Mouse (Mus musculus) regulatory T cell (primary cell): ENCODE data around the gene Ninj1.

ENCODE experiments used
- in situ Hi-C: fragments of 300-600 bp; cut with MboI, MseI; formaldehyde crosslinking; loops from one replicate; pipeline ENCODE4 v1.15.1; 2025; ENCODE audit warnings: high pct_unique_total_duplicates

Ninj1 gene

DNA sequence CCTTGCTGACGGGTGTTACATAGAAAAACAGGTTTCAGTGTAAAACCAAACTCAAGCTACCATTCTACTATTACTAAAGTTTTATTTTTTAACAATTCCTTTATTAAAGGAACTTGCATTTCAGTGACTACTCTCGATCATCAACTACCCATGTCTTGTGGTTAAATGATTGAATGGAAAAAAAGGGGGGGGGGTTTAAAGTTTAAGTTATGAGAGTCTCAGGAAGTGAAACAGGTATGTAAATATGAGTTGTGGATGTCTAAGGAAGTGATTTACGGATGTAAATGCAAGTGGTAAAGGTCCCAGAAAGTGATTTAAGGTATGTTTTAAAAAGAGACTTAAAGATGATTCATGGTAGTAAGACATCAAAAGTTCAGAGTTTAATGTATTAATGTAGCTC is 37.9 kb downstream of the Ninj1 start:
- in situ Hi-C loops, result no loop called here

DNA sequence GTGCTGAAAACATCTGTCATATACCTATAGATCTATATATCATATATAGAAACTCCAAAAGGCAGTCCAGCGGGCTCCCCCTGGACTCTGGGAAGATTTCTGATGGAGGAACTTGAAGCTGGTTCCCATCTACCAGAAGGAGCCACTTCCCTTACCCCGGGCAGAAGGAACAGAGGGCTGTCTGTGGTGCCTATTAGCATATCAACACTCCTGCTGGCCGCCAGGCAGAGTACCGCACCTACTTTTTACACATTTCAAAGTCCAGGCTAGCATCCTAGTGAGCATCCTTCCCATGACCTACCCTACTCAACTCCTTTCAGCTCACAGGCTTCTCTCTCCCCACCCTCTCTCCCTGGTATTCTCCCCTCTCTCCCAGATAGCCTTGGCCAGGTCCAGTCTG is 38.3 kb downstream of the Ninj1 start:
- in situ Hi-C loops, result no loop called here

DNA sequence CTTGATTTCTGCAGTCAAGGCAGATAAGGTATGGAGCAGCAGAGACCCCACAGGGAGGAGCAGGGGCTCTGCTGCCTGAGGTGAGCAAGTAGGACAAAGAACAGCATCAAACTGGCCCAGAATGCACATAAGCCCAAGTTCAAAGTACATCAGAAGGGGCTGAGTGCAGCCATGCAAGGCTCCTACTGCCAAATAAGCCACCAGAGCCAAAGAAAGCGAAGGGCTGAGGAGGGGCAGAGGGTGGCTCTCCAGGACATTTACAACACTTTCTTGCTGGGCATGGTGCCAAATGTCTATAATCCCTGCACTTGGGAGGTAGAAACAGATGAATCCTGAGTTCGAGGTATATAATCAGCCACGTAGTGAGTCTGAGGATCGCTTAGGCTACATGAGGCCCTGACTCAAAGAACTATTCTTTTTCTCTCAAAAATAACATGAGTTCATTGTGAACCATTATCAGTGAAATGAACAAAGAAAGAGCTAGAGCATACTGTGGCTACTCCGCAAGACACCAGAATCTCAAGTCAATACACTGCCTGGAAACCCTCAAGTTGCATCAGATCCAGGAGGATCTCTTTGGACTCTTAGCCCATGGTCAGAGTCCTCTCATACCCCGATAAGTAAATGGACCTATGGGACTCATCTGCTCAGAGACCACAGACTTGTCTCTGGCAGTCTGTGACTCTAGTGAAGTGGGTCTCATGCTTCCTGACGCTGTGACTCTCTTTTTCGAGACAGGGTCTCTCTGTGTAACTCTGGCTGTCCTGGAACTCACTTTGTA is 46.7 kb downstream of the Ninj1 start:
- in situ Hi-C loops, result no loop called here

DNA sequence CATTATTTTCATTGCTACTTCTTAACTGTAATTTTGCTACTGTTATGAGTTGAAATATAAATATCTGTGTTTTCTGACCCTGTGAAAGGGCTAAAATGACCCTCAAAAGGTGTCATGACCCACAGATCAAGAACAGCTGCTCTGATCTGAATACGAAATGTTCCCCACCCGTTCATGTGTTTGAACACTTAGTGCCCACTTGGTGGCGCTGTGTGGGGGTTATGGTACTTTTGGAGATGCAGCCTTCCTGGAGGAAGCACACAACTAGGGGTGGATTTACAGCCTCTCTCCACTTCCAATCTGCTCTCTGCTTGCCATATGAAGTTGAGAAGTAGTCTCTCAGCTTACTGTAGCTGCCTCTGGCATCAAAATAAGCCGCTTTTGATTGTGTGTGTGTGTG is 47.4 kb downstream of the Ninj1 start:
- in situ Hi-C loops, result no loop called here

DNA sequence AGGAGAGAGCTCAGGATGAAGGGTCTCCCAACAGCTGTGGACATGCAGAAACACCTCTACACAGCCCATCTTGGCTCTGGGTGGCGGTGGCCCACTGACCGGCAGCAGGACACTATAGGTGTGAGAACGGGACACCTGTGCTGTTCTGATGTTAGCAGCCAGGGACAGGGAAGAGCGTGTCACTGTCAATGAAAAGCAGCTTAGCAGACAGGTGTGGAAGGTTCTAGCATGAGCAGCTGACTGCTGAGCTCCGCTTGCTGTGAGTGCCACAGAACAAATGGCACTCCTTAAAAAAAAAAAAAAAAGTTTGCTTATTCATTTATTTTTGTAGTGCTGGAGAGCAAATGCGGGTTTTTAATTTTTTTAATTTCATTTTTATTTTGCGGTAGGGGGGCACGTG is 50.3 kb downstream of the Ninj1 start:
- in situ Hi-C loops, result no loop called here

DNA sequence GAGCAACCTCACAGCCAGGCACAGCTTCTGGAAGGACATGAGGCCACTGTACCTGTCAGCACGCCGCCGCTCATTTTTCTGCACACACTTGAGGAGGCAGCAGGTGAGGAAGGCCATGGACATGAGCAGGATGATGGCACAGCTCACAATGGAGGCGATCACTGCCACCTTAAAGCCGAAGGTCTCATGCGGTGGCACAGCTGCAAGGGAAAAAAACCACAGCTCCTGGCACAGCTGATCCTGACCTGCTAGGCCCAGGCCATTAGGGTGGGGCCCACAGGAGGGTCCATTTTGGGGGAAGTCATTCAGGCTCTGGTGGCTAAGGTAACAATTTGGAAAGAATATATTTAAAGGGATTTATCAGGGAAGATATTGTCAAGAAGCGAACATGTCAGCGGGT is 51.5 kb downstream of the Ninj1 start:
- in situ Hi-C loops, result no loop called here

DNA sequence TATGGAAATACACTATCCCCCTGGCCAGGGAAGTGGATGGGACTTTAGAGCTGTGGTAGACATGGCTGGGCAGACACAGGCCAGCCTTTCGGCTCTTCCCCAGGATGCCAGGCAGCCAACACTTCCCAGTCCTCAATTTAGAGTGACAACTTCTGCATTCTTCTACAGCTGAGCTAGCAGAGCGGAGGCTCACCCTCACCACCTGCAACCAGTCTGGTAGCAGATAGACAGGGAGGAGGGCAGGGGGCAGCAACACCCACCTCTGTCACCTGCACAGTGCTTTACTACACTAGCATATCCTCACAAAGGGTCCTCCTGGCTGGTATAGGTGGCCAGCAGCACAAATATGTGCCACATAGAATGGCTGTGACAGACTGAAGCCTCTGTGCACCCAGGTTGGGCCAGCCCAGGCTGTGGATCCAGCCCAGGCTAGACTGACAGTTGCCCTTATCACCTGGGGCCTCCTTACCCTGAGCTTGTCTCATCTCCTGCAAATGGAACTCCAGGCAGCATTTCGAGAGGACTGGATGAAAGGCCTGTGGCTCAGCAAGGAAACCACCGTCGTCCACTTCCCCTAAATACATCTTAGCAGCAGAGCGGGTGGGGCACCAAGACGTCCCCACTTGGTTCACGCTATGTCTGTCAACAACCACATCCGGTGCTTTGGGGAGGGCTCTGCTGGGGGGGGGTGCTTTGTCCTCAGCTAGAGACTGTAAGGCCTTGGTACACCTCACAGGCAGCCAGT is 55.2 kb downstream of the Ninj1 start:
- in situ Hi-C loops, result no loop called here

DNA sequence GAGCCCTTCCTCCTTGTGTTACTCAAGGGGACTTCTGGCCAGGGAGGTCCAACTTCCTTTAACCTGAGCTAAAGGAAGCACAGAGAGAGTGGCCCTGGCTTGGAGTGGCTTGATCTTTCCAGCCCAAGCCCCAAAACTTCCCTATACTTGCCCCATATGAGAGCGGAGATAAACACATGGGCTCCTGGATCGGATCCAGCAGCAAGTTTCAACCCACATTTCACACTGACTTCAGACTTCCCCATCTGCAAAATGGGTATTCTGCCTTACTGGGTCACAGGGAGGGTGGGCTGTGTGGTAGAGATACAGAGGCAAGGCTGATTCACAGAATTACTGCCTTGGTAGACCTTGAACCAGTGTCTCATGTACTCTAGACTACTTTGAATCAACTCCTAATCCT is 56.2 kb downstream of the Ninj1 start:
- in situ Hi-C loops, result no loop called here

DNA sequence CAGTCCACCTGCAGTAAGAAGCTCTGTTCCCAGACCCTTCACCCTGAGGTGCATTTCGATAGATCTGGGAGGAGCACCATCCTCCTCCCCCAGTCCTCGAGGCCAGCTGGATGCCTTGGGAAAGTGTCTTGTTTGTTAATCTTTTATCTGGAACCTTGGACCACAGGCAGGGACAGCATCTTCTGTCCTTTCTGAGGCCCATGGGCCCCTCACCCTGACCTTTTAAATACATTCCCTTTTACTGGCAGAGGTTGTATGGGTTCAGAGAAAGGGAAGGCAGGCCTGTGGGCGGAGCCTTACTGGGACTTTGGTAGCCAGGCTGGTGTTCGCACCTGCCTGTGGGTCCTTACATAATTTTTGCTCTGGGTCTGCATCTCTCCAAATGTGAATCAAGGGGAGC is 58.0 kb downstream of the Ninj1 start:
- in situ Hi-C loops, result no loop called here
